Mouse (Mus musculus) fat pad, adult 2 months (tissue): ENCODE results near the gene Gm4792.

Experiments
- DNase-seq: peaks from one replicate; pipeline ENCODE4 v3.0.0-alpha.2; 2011; ENCODE audit warnings: low read depth, low spot score; ENCODE audit errors: extremely low read depth

Gm4792 gene

DNA sequence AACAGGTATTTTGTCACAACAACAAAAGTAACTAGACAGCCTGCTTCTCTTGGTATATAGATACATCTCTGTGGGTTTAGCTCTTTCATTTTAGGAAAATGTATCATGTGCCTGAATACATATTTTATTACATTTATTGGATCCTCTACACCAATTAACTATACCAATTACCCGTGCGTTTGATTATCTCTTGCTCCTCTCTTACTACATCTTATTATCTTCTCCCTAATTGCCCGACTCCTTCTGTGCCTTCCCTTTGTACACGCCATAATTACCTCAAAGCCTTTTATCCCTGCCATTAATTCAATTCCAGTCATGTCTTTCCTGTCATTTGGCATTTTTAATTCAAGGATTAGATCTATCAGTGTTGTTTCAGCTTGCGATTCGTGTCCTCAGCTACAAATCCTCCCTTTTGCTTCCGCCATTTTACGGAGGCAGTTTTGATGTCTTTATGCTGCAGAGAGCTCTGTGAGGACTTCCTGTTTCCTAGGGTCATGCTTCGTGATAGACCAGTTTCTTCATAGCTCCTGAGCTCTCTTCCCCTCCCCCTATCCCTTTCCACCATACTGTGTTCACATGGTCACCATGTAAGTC lies 5.7 kb upstream of the Gm4792 start:
- no peak for DNase-seq

DNA sequence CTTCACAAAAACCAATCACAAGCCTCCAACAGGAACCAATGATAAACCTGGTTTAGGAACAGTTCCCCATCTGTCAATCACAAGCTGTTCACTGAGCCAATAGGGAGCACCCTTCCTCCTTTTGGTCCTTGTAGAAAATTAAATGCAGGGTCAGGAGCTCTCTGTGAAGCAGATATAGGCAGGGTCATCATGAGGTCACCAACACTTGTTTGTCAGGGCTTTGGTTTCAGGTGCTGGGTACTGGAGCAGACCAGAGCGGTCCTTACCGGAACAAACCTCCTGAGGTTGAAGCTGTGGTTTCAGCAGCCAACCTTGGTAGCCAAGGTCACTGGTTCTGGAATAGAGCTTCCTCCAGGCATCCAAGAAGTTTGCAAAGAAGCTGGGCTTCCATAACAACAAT lies 798 bp upstream of the Gm4792 start:
- DNase-seq = no peak

DNA sequence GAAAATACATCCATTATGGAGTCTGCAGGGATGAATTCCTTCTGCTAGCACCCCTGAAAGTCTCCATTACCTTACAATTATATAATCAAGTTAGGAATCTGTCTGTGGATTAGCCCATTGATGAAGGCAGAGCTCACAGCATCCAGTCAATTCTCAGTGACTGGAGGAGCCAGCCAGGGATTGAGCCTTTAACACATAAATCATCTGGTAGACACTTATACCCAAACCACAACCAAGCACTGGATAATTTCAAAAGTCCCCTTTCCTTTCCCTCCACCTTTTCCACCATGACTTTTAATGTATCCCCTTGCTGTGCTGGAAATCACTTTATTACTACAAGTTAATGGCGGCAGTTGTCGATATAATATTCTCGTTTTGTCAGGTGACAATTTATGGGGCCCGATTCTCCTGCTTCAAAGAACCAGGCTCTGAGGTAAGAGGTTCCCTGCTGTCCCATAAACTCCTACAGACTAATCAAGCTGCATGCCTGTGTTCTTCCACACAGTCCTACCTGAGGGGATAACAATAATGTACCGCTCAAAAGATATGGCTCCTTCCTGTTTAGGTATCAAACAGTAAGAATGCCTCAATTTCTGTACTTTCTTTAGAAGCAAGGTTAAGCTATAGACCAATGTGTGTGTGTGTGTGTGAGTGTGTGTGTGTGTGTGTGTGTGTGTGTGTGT lies 2.4 kb downstream of the Gm4792 start:
- DNase-seq = no peak

DNA sequence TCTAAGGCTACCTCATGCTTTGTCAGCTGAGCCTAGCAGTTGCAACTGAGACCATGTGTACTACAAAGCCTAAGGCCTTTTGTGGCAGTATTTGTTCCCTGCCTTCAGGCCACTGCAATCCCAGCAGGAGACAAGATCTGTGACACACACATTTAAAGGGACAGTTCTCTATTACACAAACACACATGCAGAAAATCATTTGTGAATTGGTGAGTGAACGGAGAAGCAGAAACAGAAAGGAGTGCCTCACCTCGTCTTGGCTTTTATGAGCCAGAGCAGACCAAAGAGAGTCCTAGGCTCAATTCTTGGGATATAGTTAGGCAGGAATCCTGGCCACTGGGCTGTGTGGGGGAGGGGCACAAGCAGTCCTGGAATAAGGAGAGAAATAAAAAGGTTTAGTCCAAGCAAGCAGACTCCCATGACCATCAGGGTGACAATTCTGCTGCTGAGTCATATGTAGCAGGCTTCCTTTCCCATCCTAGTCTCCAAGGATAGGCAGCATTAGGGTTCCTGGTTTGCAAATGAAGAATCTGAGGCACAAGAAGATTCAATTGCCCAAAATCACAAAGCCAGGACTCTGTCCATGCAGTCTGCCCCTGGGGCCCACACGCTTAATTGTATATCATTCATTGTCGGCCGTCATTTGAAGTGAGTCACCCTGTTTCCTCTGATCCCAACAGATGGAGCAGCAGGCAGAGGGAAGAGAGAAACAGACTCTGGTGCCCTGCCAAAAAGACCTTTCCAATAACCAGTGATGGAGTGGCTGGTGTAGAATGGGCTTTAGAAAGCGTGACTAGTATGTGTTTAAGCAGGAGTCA lies 3.4 kb downstream of the Gm4792 start:
- DNase-seq = no peak

DNA sequence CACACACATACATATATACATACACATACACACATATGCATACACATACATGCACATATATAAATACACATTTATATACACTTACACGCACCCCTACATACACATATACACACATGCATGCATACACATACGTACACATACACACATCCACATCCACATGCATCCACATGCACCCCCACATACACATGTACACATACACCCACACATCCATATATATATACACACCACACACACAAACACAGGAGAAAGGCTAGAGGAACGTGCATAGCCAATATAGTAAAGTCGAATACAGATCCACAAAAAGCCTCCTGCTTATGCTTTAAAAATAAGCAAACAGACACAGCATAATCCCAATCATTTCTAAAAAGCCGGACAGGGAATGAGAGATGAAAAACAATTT lies 4.1 kb downstream of the Gm4792 start:
- no peak for DNase-seq

DNA sequence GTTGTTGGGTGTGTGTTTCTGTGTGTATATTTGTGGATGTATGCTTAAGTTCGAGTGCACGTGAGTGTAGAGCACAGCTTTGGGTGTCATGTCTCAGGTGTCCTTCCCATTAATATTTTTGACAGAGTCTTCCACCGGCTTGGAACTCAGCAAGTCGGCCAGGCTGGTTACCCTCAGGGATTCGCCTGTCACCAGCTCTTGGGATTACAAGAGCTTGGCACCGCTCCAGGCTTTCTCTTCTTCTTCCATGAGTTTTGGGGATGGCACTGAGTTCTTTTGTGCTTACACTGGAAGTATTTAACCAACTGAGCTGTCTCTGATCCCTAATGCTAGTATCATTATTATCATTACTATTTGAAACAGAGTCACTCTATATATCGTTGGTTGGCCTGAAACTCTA lies 15.7 kb downstream of the Gm4792 start:
- DNase-seq = no peak

DNA sequence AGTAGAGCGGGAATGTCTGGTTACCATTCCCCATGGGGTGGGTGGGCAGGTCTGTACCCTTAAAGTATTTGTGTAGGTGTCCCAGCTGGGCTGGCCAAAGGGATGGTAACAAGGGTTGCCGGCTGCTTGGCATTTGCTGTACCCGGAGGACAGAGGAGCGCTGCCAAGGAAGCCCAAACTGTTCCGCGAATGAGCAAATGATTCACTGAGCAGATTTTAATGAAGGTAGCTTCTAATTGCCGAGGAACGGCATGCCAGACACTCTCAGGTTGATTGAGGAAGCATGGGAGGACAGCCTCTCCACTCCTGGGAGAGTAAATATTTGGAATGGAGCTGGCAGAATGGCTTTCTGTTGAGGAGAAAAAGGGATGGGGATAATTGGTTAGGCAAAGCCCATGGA lies 16.3 kb downstream of the Gm4792 start:
- peak; percentile 58 for DNase-seq

DNA sequence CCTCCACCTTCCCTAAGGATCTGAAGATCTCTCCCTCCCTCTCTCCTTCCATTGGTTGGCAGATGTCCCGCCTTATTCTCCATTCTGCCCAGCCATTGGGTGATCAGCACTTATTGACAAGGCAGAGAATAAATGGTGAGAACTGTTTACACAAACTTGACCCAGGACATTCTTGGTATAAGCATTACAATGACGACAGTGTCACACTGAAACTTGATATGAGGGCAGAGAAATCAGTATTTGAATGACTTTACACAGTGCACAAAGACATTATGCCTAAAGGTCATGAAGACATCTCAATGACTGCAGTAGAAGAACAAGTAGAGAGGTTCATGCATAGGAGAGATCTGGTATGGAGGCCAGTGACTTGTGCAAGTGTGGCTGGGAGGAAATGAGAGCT lies 22.0 kb downstream of the Gm4792 start:
- DNase-seq = no peak

DNA sequence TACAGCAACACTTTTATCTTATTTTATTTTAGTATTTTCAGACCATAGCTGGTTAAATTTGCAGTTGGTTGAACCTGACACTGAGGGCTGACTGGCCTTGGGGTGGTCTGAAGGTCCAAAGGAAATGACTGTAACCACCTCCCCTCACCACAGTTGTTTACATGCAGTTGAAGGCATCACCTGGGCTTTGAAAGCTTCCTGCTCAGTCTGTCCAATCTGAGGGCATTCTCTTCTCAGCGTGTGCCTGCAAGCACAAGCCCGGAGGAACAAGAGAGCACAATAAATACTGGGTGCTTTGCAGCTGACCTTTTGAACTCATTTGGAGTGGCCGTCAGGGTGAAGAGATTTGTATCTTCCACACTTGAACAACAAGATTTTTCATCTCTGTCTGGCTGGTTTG lies 23.2 kb downstream of the Gm4792 start:
- no peak for DNase-seq

DNA sequence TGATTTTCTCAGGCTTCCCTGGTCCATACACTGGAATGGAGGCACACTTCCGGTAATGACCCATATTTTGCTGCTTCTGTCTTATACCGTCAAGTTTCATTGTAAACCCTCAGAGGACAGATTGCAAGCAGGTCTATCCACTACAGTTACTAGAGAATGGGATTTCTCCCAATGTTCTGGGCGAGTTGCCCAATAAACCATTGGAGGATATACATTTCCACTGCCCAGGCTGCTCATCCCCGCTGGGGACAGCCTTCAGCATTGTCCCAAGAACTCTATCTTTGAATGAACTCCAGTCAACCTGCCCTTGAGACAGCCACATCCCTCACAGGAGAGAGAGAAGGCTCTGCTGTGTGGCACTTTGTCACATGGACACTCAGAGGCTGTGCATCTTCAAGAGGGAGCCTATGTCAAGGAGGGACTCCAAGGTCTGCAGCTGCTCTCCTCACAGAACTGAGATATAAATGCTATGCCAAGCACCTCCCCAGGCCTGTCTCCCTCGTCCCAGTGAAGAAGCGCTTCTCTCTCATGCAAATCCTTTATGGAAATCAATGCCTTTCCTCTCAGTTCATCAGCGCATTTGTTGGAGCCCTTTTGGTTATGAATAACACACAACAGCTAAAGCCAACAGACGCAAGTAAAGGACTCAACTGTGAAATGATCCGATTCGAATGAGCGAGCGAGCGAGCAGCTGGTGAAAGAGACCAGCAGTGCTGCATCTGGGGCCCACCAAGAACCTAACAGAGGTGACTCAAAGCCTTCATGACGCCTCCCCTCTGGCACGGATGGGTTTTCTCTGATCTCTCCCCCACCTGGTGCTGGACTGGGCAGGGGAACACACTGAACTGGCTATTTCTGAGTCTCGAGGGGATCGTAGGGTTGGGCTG lies 32.6 kb downstream of the Gm4792 start:
- no peak for DNase-seq

DNA sequence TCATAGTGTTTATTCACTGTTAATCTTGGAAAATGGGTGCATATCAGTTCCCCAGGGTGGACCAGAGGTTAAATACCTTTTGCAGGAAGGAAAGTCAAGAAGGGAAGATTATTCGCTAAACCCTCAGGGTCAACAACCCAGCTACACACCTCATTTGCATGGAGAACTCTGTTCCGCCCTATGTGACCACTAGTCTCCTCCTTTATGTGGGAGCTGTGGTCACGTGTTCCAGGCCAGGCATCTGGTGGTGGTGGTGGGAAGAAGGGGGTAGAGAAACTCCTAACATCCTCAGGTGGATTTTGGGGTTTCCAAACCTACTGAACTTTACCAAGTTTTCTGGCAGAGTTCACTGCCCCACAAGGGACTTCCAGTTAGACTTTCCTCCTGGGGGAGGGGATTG lies 35.3 kb downstream of the Gm4792 start:
- DNase-seq = no peak

DNA sequence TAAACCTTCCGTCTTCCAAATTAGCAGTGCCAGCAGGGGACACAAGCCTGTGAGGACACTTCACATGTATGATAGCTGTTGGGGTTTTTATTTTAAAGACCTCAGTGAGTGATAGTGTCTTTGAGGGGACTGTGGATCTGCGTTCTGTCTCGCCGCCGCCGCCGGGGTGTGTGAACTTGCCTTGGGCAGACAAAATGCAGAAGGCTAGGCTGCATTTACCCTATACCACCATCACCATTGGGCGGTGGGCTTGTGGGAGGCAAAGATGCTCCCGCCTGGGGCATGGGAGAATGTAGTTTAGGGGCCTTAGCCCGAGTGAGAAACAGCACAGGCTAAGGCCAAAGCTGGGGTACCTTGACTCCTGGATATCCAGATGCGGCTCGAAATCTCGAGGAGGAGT lies 35.9 kb downstream of the Gm4792 start:
- DNase-seq = no peak

DNA sequence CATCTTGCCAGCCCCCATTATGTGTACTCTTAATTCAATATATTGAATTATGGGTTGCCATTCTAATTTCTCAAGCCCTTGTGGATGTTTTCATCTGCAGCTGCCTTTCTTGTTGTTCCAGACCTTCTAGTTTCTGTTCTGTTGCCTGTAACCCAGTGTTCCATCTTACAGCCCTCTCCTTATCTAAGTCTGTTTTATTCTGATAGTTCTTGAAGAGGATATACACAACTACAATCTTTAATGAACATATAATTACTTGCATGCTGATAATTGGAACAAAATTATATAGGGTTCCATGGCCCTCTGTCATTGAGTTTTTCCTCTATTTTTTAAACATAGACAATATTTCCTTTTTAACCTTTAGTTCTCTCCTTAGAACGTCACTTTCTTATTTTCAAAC lies 38.0 kb downstream of the Gm4792 start:
- no peak for DNase-seq

DNA sequence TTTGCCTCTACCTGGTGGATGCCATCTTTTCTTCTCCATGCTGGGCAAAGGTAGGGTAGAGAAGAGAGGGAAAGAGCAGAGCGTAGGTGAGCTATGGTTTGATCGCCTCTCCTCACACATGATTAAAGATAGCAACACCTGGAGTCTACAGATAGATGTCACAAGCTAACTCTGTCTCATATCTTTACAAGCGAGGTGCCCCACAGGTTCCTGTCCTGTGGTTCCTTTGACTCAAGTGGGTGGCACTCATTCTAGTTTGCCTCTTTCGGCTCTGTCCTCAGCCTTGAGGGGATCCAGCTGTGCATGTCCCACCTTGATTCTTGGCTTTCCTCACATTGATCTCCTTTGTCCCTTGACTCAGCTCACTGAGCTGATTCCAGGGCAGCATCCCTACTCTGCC lies 42.0 kb downstream of the Gm4792 start:
- no peak for DNase-seq

DNA sequence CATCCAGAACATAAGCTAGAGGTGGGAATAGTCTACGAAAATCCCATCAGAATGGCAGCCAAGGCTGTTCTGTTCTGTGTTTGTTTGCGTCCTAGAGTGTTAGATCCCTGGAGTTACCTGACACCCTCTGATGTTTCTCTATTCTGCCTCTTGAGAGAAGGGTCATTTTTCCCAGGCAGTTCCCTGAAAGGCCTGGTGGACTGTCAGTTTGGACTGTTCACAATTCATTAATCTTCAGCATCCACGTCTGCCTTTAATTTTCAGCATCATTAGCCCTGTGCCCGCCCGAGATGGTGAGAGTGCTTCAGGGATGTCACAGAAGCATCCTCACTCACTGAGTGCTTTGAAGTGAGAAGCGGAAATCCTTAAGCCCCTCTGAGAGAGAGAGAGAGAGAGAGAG lies 42.8 kb downstream of the Gm4792 start:
- no peak for DNase-seq

DNA sequence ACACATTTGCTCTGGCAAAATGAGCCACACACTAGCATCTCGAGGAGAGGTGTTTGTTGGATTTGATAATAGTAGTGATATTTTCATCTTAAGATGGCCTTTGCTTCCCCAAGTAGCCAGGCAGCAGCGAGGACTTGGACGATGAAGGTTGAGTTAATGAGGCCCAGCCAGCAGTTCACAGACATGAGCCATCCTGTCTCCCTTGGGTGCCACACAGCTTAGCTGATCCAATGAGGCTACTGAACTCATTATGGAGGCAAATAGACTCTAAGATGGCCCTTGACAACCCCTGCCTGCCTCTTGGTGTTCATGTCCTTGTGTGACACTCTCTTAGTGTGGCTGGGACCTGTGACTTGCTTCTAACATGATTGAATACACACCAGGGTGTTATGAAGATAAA lies 43.7 kb downstream of the Gm4792 start:
- no peak for DNase-seq

DNA sequence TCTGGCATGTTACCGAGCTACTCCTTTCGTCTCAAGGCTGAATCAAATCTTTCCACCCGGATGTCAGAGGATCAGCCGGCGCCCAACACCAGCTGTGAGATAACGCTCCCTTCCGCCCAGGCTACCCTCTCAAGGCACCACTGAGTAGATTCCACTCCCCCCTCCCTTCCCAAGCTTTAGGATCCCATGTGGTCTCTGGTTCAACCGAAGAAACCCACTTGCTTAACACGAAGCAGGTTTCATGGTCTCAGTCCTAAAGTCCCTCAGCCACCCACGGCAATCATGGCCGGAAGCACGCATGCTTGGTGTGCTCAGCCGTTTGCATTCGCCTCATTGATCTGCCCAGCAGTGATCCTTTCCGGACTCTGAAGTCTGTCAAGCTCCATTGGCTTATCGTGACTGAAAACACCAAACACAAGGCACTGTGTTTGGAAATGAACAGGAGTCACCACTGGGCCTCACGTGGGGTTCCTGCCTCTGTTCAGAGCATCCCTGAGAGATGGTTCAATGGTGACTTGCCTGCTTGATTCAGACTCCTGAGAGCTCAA lies 45.2 kb downstream of the Gm4792 start:
- DNase-seq = no peak

DNA sequence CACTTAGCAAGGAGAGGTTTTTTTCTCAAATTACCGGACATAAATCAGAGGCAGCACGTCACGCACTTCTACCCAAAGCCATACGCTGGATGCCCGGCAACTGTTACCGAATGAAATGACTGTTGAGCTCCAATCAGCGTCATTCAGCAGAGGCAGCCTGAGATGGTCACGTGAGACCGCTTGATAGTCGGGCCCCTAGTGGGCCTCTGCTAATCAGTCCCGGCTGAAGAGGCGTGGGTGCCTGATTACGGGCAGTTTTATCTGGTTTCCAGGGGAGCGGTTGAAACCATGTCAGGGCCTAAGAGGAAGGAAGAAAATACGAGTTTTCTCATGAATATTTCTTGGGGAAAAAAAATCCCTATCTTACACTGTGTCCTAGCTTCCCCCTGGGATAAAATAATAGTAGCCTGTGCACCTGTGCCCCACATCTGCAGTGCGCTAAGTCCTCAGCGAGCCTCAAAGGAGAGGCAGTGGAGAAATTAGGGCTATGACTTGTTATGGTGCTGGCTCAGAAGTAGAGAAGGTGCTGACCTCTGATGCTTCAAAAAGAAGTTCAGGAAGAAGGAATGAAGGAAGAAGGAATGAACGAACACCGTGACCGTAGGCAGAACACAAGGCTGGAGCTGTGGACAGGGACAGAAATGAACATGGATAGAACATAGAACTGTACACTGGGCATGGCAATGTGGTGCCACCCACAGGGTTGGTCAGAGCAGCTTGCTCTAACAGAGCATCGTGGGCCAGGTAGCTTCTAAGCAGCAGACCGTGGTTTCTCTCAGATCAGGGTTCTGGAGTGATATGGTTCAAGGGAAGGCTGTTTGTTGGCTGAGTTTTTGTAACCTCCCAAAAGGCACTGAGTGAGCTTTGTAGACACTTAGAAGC lies 48.7 kb downstream of the Gm4792 start:
- DNase-seq = no peak

DNA sequence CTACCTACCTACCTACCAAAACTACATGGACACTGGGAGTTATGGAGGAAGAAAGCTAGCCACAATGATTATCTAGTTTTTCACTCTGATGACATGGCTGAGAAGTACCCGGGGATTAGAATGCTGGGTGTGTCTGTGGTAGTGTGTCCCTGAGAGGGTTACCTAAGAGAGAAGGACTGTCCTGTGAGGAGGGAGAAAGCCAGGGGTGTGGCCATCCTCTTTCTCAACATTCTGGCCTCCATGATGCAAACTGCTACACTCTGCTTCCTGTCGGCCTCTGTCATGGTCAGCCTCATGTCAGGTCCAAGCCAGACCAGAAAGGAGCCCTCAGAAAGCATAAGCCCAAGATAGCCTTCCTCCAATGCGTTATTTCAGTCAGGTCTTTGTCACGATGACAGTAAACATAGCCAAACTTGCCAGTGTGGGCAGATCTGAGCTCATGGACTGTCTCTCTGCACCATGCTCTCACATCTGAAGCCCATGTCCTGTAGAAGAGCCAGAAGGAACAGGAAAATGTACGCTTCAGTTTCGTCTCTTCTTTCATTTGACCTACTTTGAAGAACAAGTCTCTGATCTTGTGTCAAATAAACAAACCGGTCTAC lies 50.7 kb downstream of the Gm4792 start:
- DNase-seq = no peak
